In the genomic region with DNA sequence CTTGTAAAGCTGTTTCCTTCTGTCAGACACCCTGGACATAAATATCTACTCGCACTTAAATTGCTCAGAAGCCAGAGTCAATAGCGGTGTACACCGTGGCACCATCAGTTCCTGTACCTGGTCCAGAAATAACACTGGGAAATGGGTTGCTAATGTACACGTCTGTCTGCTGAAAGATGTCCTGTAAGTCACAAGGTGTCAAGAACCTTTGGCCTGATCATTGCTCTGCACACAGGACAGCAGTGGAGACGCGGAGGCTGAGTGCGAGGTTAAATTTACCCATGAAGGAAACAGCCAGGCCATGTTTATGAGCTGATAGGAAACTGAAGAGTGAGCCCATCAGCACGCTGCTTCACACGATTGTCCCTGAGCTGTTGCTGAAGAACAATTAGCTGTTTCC, we compare ENCODE assay signal across 14 mouse cellular contexts. TPM values are rescaled to one million over a fixed set of nuclear protein-coding genes. Genes with fewer than 3 reads are reported as not detected.
DNase-seq lines count a peak whose midpoint lies in the region; ATAC-seq and TF ChIP-seq lines count a peak whose summit lies in the region.
"Had no signal": no experiment of that assay in that cellular context is flagged by ENCODE, and none has a peak within 500 bp of the region (broad histone marks: within the 10 kb centered on the region; RNA-seq: fewer than 3 reads in every experiment).

No protein-coding gene starts in this region.

- H3K79me2 ChIP-seq in liver, adult 2 months (ENCODE audit: control insufficient read depth, insufficient read depth, low read length), result no peaks in the 10 kb centered on the region

- no peaks in the 10 kb centered on the region for H3K27me3 ChIP-seq in liver, adult 2 months (ENCODE audit: control insufficient read depth, insufficient read depth, low read length)
- no peaks in the 10 kb centered on the region for H3K27me3 ChIP-seq in heart, embryonic 14.5 days (ENCODE audit: control insufficient read depth, insufficient read depth, low read length)
- no peaks in the 10 kb centered on the region for H3K27me3 ChIP-seq in liver, embryonic 16.5 days (ENCODE audit: control insufficient read depth, insufficient read depth, low read depth, low read length)
- H3K27me3 ChIP-seq: embryonic facial prominence, embryonic 15.5 days; limb, embryonic 15.5 days had no signal

- no peak for TF ChIP-seq POLR2A in liver, adult 2 months (IDR thresholded peaks at IDR 0.05; ENCODE audit: extremely low read depth, insufficient read depth, low read length)

- TF ChIP-seq CTCF in liver, adult 2 months (IDR thresholded peaks at IDR 0.05; ENCODE audit: low read depth, low read length), result no peak

- WGBS in liver, adult 2 months, result 44% methylated on average over 9 of the region's 9 CpGs
- 26% methylated on average over 9 of the region's 9 CpGs for WGBS in heart, embryonic 14.5 days
- WGBS in liver, embryonic 16.5 days (ENCODE audit: insufficient replicate concordance), result 23% methylated on average over 9 of the region's 9 CpGs

- no peaks in the 10 kb centered on the region for H3K4me1 ChIP-seq in liver, adult 2 months (ENCODE audit: control insufficient read depth, insufficient read depth, low read length)
- peaks cover 0 to 6% of the 10 kb centered on the region in 2 experiments; a peak in 3 of 4 replicates for H3K4me1 ChIP-seq in heart, embryonic 14.5 days (ENCODE audit: control insufficient read depth in 2 of 2, insufficient read depth in 2 of 2, low read length in 2 of 2)
- H3K4me1 ChIP-seq in liver, embryonic 16.5 days (ENCODE audit: control insufficient read depth, low read depth, low read length), result no peaks in the 10 kb centered on the region; the same call in 1 of the 2 replicates
- H3K4me1 ChIP-seq: limb, embryonic 15.5 days had no signal

- H3K9ac ChIP-seq in liver, adult 2 months (ENCODE audit: low read depth, low read length), result no peak overlapping the region
- H3K9ac ChIP-seq in heart, embryonic 14.5 days (ENCODE audit: low read length), result no peak overlapping the region
- H3K9ac ChIP-seq in liver, embryonic 16.5 days (ENCODE audit: low read depth, low read length), result no peak overlapping the region
- H3K9ac ChIP-seq: embryonic facial prominence, embryonic 15.5 days; limb, embryonic 15.5 days had no signal

- H3K4me3 ChIP-seq in liver, adult 2 months (ENCODE audit: insufficient read depth, low read depth, low read length), result no peak overlapping the region
- H3K4me3 ChIP-seq in heart, embryonic 14.5 days (ENCODE audit: control insufficient read depth in 1 of 2, insufficient read depth in 1 of 2, low read depth in 1 of 2, low read length in 2 of 2), result no peak overlapping the region
- H3K4me3 ChIP-seq in liver, embryonic 16.5 days (ENCODE audit: low read depth, low read length), result no peak overlapping the region
- H3K4me3 ChIP-seq: embryonic facial prominence, embryonic 15.5 days; left cerebral cortex, adult 2 months; limb, embryonic 15.5 days had no signal

- peak; percentile 58 for DNase-seq in liver, adult 2 months (ENCODE audit: extremely low read depth, low read depth, low spot score)
- no peak for DNase-seq in liver
- DNase-seq in kidney, adult 9 months, result peak; percentile 46
- no peak for DNase-seq in cerebellum, postnatal 10 days
- no peak for DNase-seq in cerebellum, adult 8-10 months
- DNase-seq: adrenal gland, postnatal 36 days; cerebellum, adult 9-10 months; spleen, adult 18-20 months; thymus, postnatal 25 days had no signal

- no peaks in the 10 kb centered on the region for H3K9me3 ChIP-seq in heart, embryonic 14.5 days (ENCODE audit: control insufficient read depth, low read length)
- H3K9me3 ChIP-seq in liver, embryonic 16.5 days (replicated peaks; ENCODE audit: control insufficient read depth, low read length), result no peaks in the 10 kb centered on the region
- H3K9me3 ChIP-seq: embryonic facial prominence, embryonic 15.5 days; limb, embryonic 15.5 days had no signal

- peaks cover 22% of the 10 kb centered on the region for H3K36me3 ChIP-seq in liver, adult 2 months (ENCODE audit: control insufficient read depth, insufficient read depth, low read length)
- no peaks in the 10 kb centered on the region for H3K36me3 ChIP-seq in heart, embryonic 14.5 days (ENCODE audit: control insufficient read depth, insufficient read depth, low read length)
- no peaks in the 10 kb centered on the region; the same call in 1 of the 2 replicates for H3K36me3 ChIP-seq in liver, embryonic 16.5 days (ENCODE audit: control insufficient read depth, insufficient read depth)
- H3K36me3 ChIP-seq: embryonic facial prominence, embryonic 15.5 days had no signal

- peak; percentile 78 for ATAC-seq in heart, embryonic 14.5 days (ENCODE audit: insufficient number of reproducible peaks, insufficient read depth, low FRiP score, low read depth)
- peak; percentile 53; the same call in 1 of the 2 replicates for ATAC-seq in liver, embryonic 16.5 days (ENCODE audit: low read depth)

- no peak overlapping the region for H3K27ac ChIP-seq in liver, adult 2 months (replicated peaks; ENCODE audit: insufficient read depth, low read depth, low read length)
- H3K27ac ChIP-seq in heart, embryonic 14.5 days (replicated peaks in 1 of 2; ENCODE audit: control insufficient read depth in 1 of 2, insufficient read depth in 1 of 2, low read depth in 2 of 2, low read length in 2 of 2), result peak overlapping the region; percentile 72 to 84
- no peak overlapping the region for H3K27ac ChIP-seq in liver, embryonic 16.5 days (ENCODE audit: low read length)
- H3K27ac ChIP-seq: embryonic facial prominence, embryonic 15.5 days; left cerebral cortex, adult 2 months; limb, embryonic 15.5 days had no signal

- H3K4me2 ChIP-seq in heart, embryonic 14.5 days (ENCODE audit: low read length), result peak overlapping the region; percentile 21; the same call in 1 of the 2 replicates
- no peak overlapping the region for H3K4me2 ChIP-seq in liver, embryonic 16.5 days (ENCODE audit: low read depth, low read length)
- H3K4me2 ChIP-seq: embryonic facial prominence, embryonic 15.5 days; limb, embryonic 15.5 days had no signal

RNA-seq across cellular contexts. Expression of a gene that starts 21.7 kb away (rescaled TPM):
- 7.0 and 7.2 TPM in 2 replicates for total RNA-seq in liver, adult 2 months (2014; rRNA removed)
- 1.1 and 1.2 TPM in 2 replicates for polyA plus RNA-seq in liver, adult 2 months (2012; rRNA removed)
- polyA plus RNA-seq in heart, embryonic 14.5 days (2014; fragmentation: Nextera tagmentation; extraction: Ambion mirVana), result 17.7 and 22.9 TPM in 2 replicates
- polyA plus RNA-seq in liver, embryonic 16.5 days (2015; fragmentation: Nextera tagmentation; extraction: Ambion mirVana), result 16.7 and 18.5 TPM in 2 replicates

RNA-seq across cellular contexts. Expression of a gene that starts 37.8 kb away (rescaled TPM):
- total RNA-seq in liver, adult 2 months (2014; rRNA removed), result 967 and 981 TPM in 2 replicates
- 1,187 and 1,239 TPM in 2 replicates for polyA plus RNA-seq in liver, adult 2 months (2012; rRNA removed)
- polyA plus RNA-seq in heart, embryonic 14.5 days (2014; fragmentation: Nextera tagmentation; extraction: Ambion mirVana), result 843 and 883 TPM in 2 replicates
- polyA plus RNA-seq in liver, embryonic 16.5 days (2015; fragmentation: Nextera tagmentation; extraction: Ambion mirVana), result 588 and 605 TPM in 2 replicates

Comparison
In these comparisons a context has a peak if more than half of its experiments do, and no peak if none do; other contexts are left out.
1. DNase-seq: peak in liver, adult 2 months (single experiment) and kidney, adult 9 months (single experiment); none in liver (single experiment), cerebellum, postnatal 10 days (0 of 2) and cerebellum, adult 8-10 months (single experiment).
2. H3K27ac ChIP-seq: peak in heart, embryonic 14.5 days (2 of 2); none in liver, adult 2 months (single experiment) and liver, embryonic 16.5 days (single experiment).